Mouse (Mus musculus) splenic B cell, adult 2 months (primary cell): ENCODE results near the gene Rnf169.
A peak's percentile ranks its signal among the peaks of the same experiment; 100 is the strongest.

ENCODE experiments used
- DNase-seq: peaks from one replicate; pipeline ENCODE4 v3.0.0-alpha.2; 2011; ENCODE audit warnings: low read depth, low spot score
- H3K27me3 ChIP-seq: 2 replicates; pipeline ENCODE4 v1.6.1; 2012; ENCODE audit warnings: mild to moderate bottlenecking, low read length, moderate library complexity, mixed read lengths; ENCODE audit not compliant: control insufficient read depth, poor library complexity, insufficient read depth, severe bottlenecking
- H3K36me3 ChIP-seq: 2 replicates; pipeline ENCODE4 v1.6.1; 2012; ENCODE audit warnings: mild to moderate bottlenecking, low read length, moderate library complexity, mixed read lengths; ENCODE audit not compliant: control insufficient read depth, poor library complexity, insufficient read depth, severe bottlenecking

Rnf169 gene

DNA sequence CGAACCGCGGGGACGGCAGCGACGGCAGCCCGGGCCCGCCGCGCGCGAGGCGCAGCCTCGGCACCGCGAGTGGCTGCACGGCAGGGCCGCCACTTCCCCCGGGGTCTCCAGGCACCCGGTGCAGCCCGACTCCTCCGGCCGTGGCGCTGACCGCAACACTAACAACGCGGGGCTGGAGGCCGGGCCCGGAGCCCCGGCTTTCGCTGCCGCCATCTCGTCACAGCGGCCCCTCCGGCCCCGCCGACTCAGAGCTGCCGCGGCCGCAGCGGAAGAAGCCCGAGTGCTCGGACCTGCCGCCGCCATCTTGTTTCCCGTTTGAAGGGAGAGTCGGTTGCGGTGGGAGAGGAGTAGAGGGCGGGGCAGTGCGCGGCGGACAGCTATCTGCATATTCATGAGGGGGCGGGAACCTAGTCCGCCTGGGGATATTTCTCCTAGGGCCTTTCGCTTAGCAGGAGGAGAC lies at the start of gene Rnf169:
TSS of gene Rnf169 (minus strand) at position 317 of the 460 bp plus-strand sequence.
- H3K27me3 ChIP-seq: no peaks in the 10 kb centered on the region
- DNase-seq: peak; percentile 92
- no peaks in the 10 kb centered on the region for H3K36me3 ChIP-seq

DNA sequence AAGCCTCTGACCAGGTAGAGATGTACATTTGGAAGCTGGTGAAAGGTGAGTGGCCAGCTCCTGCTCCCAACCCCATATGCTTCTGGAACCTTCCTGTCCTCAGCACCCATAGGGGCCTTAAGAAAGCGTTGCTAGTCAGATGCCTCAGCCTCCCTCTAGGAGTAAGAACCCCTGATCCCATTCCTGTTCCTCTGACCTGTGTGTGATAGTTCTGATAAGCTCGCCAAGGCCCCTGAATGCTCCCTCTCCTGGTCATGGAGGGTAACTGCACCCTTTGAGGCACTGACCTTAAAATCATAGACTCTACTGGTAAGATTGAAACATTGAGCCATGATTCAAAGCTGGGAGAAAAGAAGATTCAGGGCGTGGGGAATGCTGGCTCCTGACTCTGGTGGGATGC lies 49.1 kb upstream of the Rnf169 start:
- no peaks in the 10 kb centered on the region for H3K36me3 ChIP-seq
- DNase-seq: peak; percentile 30
- no peaks in the 10 kb centered on the region for H3K27me3 ChIP-seq

DNA sequence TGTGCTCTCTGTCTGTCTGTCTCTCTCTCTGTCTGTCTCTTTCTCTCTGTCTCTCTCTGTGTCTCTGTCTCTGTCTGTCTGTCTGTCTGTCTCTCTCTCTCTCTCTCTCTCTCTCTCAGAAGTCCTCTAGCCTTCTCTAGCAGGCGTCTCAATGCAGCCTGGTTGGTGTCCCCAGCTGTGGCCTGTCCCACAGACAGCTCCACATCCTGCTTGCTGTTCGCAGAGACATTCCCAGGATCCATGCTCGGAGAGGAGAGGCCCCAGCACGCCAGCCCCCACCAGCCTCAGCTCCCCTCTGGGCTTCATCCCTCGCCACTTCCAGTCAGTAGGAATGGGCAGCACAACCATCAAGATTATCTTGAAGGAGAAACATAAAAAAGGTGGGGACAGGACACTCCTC lies 47.1 kb upstream of the Rnf169 start:
- Histone ChIP-seq H3K27me3 (no peaks in the 10 kb centered on the region), H3K36me3 (no peaks in the 10 kb centered on the region)
- DNase-seq: no peak

DNA sequence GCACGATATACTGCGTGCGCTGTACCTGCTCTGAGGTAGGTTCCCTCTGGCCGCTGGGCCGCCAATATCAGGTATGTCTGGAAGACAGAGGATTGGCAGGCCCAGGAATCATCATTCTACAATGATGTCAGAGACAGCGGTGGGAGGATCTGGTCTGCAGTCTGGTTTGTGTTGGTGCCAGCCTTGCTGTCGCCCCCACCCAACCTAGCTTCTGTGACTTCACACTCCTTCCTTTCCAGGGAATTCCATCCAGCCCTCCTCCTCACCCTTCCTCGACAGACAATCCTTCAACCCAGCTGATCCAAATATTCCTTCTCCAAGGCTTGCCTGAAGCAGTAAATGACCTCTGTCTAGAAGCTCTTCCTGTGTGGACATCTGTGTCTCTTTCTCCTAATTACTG lies 36.8 kb upstream of the Rnf169 start:
- Histone ChIP-seq H3K27me3 (no peaks in the 10 kb centered on the region), H3K36me3 (no peaks in the 10 kb centered on the region)
- DNase-seq: no peak

DNA sequence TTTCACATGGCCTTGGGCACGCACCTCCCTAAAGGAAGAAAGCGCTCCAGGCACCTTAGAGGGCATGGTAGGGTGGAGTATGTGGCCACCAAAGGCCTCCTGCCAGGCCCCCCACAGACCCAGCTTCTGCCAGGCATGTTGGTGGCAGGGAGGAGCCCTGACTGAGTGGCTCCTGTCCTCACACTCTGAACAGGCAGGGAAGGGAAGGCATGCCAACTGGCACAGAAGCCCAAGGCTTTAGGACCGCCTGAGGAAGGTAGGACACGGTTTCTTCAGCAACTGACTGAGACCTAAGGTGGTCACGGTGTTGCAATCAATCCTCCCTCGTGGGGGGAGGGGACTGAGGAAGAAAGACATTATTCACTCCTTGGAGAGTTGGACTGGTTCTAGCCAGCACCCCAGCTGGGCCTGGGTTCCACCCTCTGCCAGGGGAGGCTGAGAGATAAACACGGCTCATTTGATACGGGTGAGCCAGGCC lies 33.9 kb upstream of the Rnf169 start:
- DNase-seq: no peak
- no peaks in the 10 kb centered on the region for H3K27me3 ChIP-seq
- no peaks in the 10 kb centered on the region for H3K36me3 ChIP-seq

DNA sequence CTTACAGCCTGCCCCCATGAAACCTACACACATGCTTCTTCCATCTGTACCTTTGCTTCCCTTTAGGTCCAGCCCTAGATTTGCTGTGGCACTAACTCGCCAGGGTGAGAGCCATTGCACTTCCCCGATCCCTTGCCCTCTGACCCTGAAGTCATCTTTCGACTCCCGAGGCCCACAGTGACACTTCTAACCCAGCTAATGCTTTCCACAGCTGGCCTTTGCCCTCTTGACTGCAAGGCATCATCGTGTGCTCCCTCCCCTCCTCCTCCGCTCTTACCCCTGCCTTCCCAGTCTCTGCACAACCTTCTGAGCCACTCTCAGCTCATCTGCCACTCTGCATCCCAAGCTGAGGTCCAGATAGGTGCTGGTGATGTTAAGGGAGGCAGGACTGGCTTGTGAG lies 32.3 kb upstream of the Rnf169 start:
- no peaks in the 10 kb centered on the region for H3K36me3 ChIP-seq
- no peaks in the 10 kb centered on the region for H3K27me3 ChIP-seq
- no peak for DNase-seq

DNA sequence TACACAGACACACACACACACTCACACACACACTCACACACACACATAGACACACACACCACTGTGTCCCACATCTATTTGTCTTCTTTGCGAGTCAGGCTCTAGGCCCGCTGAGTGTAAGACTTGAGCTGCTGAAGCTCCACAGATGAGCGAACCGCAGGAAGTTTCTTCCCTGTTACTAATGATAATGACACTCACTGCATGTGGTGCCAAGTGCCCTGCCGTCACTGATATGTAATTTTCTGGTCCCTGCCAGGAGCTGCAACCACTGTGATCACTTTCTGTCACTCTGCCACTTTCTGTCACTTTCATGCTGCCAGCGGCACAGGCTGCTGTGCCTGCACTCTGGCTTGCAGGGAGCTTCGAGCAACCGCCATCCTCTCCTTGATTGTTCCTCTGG lies 31.8 kb upstream of the Rnf169 start:
- no peaks in the 10 kb centered on the region for H3K36me3 ChIP-seq
- DNase-seq: no peak
- no peaks in the 10 kb centered on the region for H3K27me3 ChIP-seq

DNA sequence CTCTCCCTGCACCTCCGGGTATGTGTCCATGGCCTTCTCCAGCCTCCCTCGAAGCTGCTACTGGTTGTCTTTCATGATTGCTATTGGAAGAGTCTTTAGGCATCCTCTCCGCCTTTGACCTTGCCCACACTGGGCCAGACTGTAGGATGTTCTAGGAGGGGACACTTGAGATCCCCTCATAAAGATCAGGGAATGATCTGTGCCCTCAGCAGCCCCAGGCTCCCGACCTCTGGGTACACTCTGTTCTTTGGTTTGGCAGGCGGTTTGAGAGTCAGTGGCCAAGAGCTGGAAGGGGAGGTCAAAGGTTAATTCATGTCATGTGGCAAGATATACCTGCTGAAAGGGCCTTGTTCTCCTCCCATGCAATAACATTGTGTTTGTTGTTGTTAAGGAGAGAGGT lies 30.5 kb upstream of the Rnf169 start:
- H3K36me3 ChIP-seq: no peaks in the 10 kb centered on the region
- no peak for DNase-seq
- no peaks in the 10 kb centered on the region for H3K27me3 ChIP-seq

DNA sequence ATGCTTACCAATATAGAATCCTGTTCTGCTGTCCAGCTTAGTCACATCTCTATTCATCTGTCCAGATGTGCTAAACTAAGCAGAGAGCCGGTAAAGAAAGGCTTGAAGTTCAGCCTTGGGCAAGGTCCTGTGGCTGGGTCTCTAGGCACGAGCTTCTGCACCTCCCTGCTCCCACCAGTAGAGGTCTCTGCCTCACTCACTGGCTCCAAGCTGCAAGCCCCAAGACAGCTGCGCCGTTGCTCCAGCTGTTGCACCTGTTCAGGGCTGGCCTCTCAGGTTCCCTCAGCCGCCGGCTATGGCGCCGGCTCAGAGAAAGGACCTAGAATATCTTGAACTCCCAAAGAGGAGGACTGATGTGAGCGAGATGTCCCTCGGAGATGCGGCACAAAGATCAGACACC lies 29.4 kb upstream of the Rnf169 start:
- H3K27me3 ChIP-seq: no peaks in the 10 kb centered on the region
- no peaks in the 10 kb centered on the region for H3K36me3 ChIP-seq
- DNase-seq: peak; percentile 70

DNA sequence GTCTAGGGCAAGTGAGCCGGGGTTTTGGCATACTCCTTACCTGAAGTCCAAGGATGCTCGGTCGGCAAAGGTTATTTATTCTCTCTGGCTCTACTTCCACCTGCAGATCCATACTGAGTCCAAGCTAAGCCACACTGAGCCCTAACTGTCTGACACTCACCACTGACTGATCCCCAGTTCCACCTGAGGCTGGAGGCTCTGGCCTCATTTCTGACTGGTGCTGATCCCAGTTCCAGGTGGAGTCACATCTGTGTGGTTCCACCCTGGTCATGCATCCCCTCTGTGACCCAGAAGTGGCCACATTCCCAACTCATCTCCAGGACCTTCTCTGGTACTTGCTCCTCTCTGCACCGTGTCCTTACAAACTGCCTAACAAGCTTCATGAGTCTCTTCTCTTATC lies 28.5 kb upstream of the Rnf169 start:
- Histone ChIP-seq H3K36me3 (no peaks in the 10 kb centered on the region), H3K27me3 (no peaks in the 10 kb centered on the region)
- no peak for DNase-seq

DNA sequence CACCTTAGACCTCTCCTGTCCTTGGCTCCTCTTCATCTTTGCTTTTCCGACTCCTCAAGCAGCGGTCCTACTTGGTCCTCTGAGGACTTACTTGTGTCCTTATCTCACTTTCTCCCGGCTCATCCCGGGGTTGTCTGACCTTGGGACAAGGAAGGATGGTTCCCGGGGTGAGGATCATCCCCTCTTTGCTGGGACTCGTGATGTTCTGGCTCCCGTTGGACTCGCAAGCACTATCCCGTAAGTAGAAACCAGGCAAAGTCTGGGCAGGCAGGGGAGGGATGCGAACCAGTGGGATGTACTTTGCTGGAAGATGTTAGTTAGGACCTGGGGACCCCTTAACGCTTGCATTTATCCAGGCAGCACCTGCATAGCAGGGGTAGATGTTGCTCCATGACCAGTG lies 26.2 kb upstream of the Rnf169 start:
- H3K36me3 ChIP-seq: no peaks in the 10 kb centered on the region
- H3K27me3 ChIP-seq: no peaks in the 10 kb centered on the region
- no peak for DNase-seq

DNA sequence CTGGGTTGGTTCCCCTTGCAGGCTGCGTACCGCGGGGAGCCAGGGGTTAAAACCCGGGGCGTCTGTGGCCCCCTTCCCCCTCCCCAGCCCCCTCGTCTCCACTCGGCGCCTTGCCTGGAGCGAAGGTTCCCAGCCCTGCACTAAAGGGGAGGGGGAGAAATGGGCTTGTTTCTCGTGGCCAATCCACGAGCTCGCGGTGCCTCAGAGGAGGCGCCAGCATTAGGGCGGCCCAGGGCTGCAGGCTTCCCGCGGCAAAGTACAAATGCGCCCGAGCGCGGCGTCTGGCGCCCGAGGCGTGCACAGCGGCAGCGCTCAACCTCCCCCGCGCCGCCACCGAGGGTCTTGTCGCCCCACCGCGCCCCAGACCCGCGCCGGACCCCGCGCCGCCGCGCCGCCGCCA lies 25.5 kb upstream of the Rnf169 start, which contains the start of gene Chrdl2:
TSS of gene Chrdl2 (plus strand) at position 383 of the 400 bp plus-strand sequence.
- DNase-seq: no peak

DNA sequence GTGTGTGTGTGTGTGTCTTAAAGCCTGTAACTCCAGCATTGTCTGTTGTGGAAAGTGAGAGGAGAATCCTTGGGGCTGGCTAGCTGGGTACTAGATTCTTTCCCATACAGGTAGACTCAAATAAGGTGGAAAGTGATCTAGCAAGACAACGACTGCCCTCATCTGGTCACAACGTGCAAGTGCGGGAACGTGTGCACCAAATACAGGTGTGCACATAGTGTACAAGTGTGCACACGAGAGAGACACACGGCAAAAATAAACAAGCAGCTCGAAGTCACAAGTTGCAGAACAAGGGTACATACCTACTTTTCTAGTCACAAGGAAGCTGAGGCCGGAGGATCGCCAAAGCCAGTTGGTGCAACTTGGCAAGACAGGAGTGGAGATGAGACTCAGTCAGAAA lies 23.5 kb upstream of the Rnf169 start:
- Histone ChIP-seq H3K27me3 (no peaks in the 10 kb centered on the region), H3K36me3 (no peaks in the 10 kb centered on the region)
- DNase-seq: peak; percentile 52

More for the DNA sequence above, 25.5 kb upstream of the Rnf169 start, which contains the start of gene Chrdl2:
- no peaks in the 10 kb centered on the region for H3K27me3 ChIP-seq
- no peaks in the 10 kb centered on the region for H3K36me3 ChIP-seq

DNA sequence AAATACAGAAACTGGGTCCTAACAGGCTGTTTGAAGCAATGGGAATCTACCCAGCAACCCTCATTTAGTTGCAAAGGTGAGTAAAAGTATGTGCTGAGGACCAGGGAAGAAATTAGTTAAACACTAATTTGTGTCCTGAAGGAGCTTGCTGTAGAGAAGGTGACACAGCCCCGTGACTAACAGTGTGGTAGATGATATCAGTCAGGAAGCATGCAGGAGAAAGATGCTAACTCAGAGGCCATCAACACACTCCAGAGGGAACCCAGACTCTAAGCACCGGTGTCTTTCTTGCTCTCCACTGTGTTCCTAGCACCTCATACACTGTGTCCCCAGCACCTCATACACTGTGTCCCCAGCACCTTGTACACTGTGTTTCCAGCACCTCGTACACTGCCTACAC lies 18.4 kb upstream of the Rnf169 start:
- no peak for DNase-seq
- Histone ChIP-seq H3K36me3 (no peaks in the 10 kb centered on the region), H3K27me3 (no peaks in the 10 kb centered on the region)

DNA sequence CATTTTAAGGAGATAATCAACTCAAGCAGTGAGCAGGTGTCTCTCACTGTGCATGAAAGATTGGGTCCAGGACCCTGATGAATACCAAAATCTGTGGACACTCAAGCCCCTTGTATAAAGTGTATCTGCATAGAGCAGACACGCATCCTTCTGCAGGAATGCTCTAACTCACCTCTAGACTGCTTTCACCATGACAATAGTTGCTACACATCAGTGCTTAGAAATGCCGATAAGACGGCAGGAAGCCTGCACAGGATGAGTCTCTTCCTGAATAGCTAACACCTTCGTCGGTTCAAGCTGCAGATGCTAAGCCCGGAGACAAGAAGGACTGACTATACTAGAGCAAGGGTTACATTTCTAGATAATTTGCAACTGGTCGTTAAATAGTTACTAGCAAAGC lies 14.9 kb upstream of the Rnf169 start:
- no peaks in the 10 kb centered on the region for H3K36me3 ChIP-seq
- DNase-seq: no peak
- no peaks in the 10 kb centered on the region for H3K27me3 ChIP-seq

DNA sequence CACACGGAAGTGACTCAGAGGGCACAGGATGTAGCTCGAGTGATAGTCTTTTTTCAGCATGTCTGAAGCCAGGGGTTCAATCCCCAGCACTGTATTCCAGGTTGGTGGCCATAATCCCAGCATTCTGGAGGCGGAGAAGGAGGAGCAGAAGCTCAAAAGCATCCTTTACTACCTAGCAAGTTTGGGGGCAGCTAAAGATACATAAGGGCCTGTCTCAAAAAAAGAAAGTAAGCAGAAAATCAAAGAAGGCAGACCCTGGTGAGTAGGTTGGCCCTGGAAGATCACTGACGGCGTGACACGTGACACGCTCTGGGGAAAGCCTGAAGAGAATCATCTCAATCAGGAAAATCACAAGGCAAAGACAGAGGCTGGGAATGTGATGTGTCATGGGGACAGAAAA lies 12.9 kb upstream of the Rnf169 start:
- no peak for DNase-seq
- no peaks in the 10 kb centered on the region for H3K36me3 ChIP-seq
- H3K27me3 ChIP-seq: no peaks in the 10 kb centered on the region
